ENCODE assay signal across 11 mouse cellular contexts in genomic region chr9:53173258-53173657, GRCm38 (mm10).
A peak's percentile ranks its signal among the peaks of the same experiment; 100 is the strongest.
DNase-seq lines count a peak whose midpoint lies in the region; ATAC-seq lines count a peak whose summit lies in the region.
"Had no signal": no experiment of that assay in that cellular context is flagged by ENCODE, and none has a peak within 500 bp of the region (broad histone marks: within the 10 kb centered on the region; RNA-seq: fewer than 3 reads in every experiment).

No protein-coding gene starts in this region.

- whole genome bisulfite sequencing in midbrain, embryonic 14.5 days = 68% methylated on average over 2 of the region's 2 CpGs
- 68% methylated on average over 2 of the region's 2 CpGs for WGBS in midbrain, embryonic 10.5 days

- H3K36me3 ChIP-seq in midbrain, embryonic 14.5 days (ENCODE audit: control insufficient read depth, insufficient read depth, low read length) = no peaks in the 10 kb centered on the region
- H3K36me3 ChIP-seq in midbrain, embryonic 10.5 days = no peaks in the 10 kb centered on the region
- H3K36me3 ChIP-seq: hindbrain, embryonic 12.5 days had no signal

- H3K27ac ChIP-seq in midbrain, embryonic 14.5 days (replicated peaks; ENCODE audit: low read depth, low read length) = no peak overlapping the region
- no peak overlapping the region for H3K27ac ChIP-seq in midbrain, embryonic 10.5 days (replicated peaks)
- H3K27ac ChIP-seq: hindbrain, embryonic 12.5 days had no signal

- no peaks in the 10 kb centered on the region for H3K9me3 ChIP-seq in midbrain, embryonic 14.5 days (ENCODE audit: control insufficient read depth, low read length)
- H3K9me3 ChIP-seq in midbrain, embryonic 10.5 days (replicated peaks) = no peaks in the 10 kb centered on the region
- H3K9me3 ChIP-seq: hindbrain, embryonic 12.5 days; megakaryocyte, embryonic 14.5 days had no signal

- intact Hi-C loops in heart, postnatal 25 days (cut with DNase I) = no loop called here

- H3K4me3 ChIP-seq in midbrain, embryonic 14.5 days (replicated peaks; ENCODE audit: low read depth, low read length) = no peak overlapping the region
- H3K4me3 ChIP-seq in midbrain, embryonic 10.5 days = no peak overlapping the region
- H3K4me3 ChIP-seq: hindbrain, embryonic 12.5 days; megakaryocyte, embryonic 14.5 days had no signal

- no peaks in the 10 kb centered on the region for H3K27me3 ChIP-seq in midbrain, embryonic 14.5 days (ENCODE audit: control insufficient read depth, insufficient read depth, low read length)
- H3K27me3 ChIP-seq in midbrain, embryonic 10.5 days (ENCODE audit: low read depth, poor library complexity, severe bottlenecking) = no peaks in the 10 kb centered on the region
- H3K27me3 ChIP-seq: hindbrain, embryonic 12.5 days; megakaryocyte, embryonic 14.5 days had no signal

- DNase-seq in heart, adult 18-20 months = peak; percentile 33 to 34
- no peak for DNase-seq in heart, postnatal 25 days (ENCODE audit: low spot score)
- peak; percentile 28 for DNase-seq in midbrain, embryonic 14.5 days
- no peak for DNase-seq in midbrain, embryonic 10.5 days (ENCODE audit: low spot score)
- peak; percentile 51 for DNase-seq in forelimb bud, embryonic 11.5 days (ENCODE audit: low read depth, low spot score)
- peak; percentile 2 for DNase-seq in skeletal muscle tissue, adult 2 months (ENCODE audit: low read depth, low spot score)
- no peak for DNase-seq in layer of hippocampus, postnatal 14 days (ENCODE audit: low spot score in 2 of 2)
- DNase-seq in layer of hippocampus, adult 11-12 months (ENCODE audit: low spot score) = no peak
- DNase-seq: cerebellum, adult 9-11 months had no signal

- H3K4me1 ChIP-seq in midbrain, embryonic 14.5 days (ENCODE audit: control insufficient read depth, insufficient read depth, low read length) = no peaks in the 10 kb centered on the region
- H3K4me1 ChIP-seq in midbrain, embryonic 10.5 days = no peaks in the 10 kb centered on the region
- H3K4me1 ChIP-seq: hindbrain, embryonic 12.5 days had no signal

- H3K9ac ChIP-seq in midbrain, embryonic 14.5 days (replicated peaks; ENCODE audit: low read length) = no peak overlapping the region
- H3K9ac ChIP-seq: hindbrain, embryonic 12.5 days had no signal

- H3K4me2 ChIP-seq in midbrain, embryonic 14.5 days (ENCODE audit: low read length) = no peak overlapping the region
- H3K4me2 ChIP-seq: hindbrain, embryonic 12.5 days had no signal

- ATAC-seq in midbrain, embryonic 14.5 days (ENCODE audit: low FRiP score, low TSS enrichment) = no peak

Comparison
In these comparisons a context has a peak if more than half of its experiments do, and no peak if none do; other contexts are left out.
1. DNase-seq: peak in heart, adult 18-20 months (2 of 2), midbrain, embryonic 14.5 days (single experiment), forelimb bud, embryonic 11.5 days (single experiment) and skeletal muscle tissue, adult 2 months (single experiment); none in heart, postnatal 25 days (single experiment), midbrain, embryonic 10.5 days (single experiment), layer of hippocampus, postnatal 14 days (0 of 2) and layer of hippocampus, adult 11-12 months (single experiment).